Mouse (Mus musculus): ENCODE measurements around the gene Jaml.
A peak's percentile ranks its signal among the peaks of the same experiment; 100 is the strongest.

Jaml gene

GRCm38 (mm10) chr9:45083132-45083531 is 4.1 kb downstream of the Jaml start:
- no peak for DNase-seq (ENCODE audit: low spot score)

- no peak for DNase-seq (ENCODE audit: low spot score)
Observed at GRCm38 (mm10) chr9:45084556-45084955, 5.6 kb downstream of the Jaml start.

- DNase-seq (ENCODE audit: low spot score), result no peak
Observed at GRCm38 (mm10) chr9:45085741-45086690, 7.0 kb downstream of the Jaml start.

GRCm38 (mm10) chr9:45088040-45088439 is 9.1 kb downstream of the Jaml start:
- no peak for DNase-seq (ENCODE audit: low spot score)

GRCm38 (mm10) chr9:45090811-45091210 is 11.8 kb downstream of the Jaml start:
- DNase-seq (ENCODE audit: low spot score), result no peak

GRCm38 (mm10) chr9:45092641-45093040 is 13.7 kb downstream of the Jaml start:
- DNase-seq (ENCODE audit: low spot score), result no peak

- DNase-seq (ENCODE audit: low spot score), result no peak
Observed at GRCm38 (mm10) chr9:45095149-45095937, 16.4 kb downstream of the Jaml start.

- no peak for DNase-seq (ENCODE audit: low spot score)
Observed at GRCm38 (mm10) chr9:45097877-45098276, 18.9 kb downstream of the Jaml start.

GRCm38 (mm10) chr9:45098426-45098825 is 19.4 kb downstream of the Jaml start:
- no peak for DNase-seq (ENCODE audit: low spot score)

GRCm38 (mm10) chr9:45102528-45102927 is 23.5 kb downstream of the Jaml start:
- DNase-seq (ENCODE audit: low spot score), result no peak

- no peak for DNase-seq (ENCODE audit: low spot score)
Observed at GRCm38 (mm10) chr9:45103211-45103979, 24.4 kb downstream of the Jaml start.

GRCm38 (mm10) chr9:45105596-45106374 is 26.8 kb downstream of the Jaml start:
- DNase-seq (ENCODE audit: low spot score), result no peak

- DNase-seq (ENCODE audit: low spot score), result peak; percentile 25
Observed at GRCm38 (mm10) chr9:45115706-45116105, 36.7 kb downstream of the Jaml start.

- no peak for DNase-seq (ENCODE audit: low spot score)
Observed at GRCm38 (mm10) chr9:45116819-45117218, 37.8 kb downstream of the Jaml start.

GRCm38 (mm10) chr9:45117741-45118431 is 38.9 kb downstream of the Jaml start, which contains the start of gene Scn2b:
Gene Scn2b (plus strand): TSS chr9:45117782.
- DNase-seq (ENCODE audit: low spot score), result no peak

- DNase-seq (ENCODE audit: low spot score), result no peak
Observed at GRCm38 (mm10) chr9:45118552-45118951, 39.6 kb downstream of the Jaml start.

- DNase-seq (ENCODE audit: low spot score), result no peak
Observed at GRCm38 (mm10) chr9:45119316-45119953, 40.5 kb downstream of the Jaml start.

GRCm38 (mm10) chr9:45119954-45120530 is 41.1 kb downstream of the Jaml start:
- DNase-seq (ENCODE audit: low spot score), result no peak

GRCm38 (mm10) chr9:45120567-45120966 is 41.6 kb downstream of the Jaml start:
- no peak for DNase-seq (ENCODE audit: low spot score)

- no peak for DNase-seq (ENCODE audit: low spot score)
Observed at GRCm38 (mm10) chr9:45121001-45121400, 42.0 kb downstream of the Jaml start.
